Mouse (Mus musculus) cerebral cortex, adult 2 months (tissue): ENCODE measurements around the gene Lce1l.

Source experiments
- WGBS: fragments of 180-500 bp; shearing (Covaris S2); methylation state at CpG from one replicate; pipeline ENCODE4 v1.1.7; 2018; 5-methylcytosine and 5-hydroxymethylcytosine counted together

Lce1l gene

GRCm38 (mm10) chr3:92851186-92851585, at the start of gene Lce1l:
Lce1l (minus strand) TSS chr3:92851286.
- WGBS, result 84% methylated on average over 3 of the region's 3 CpGs

- WGBS, result 72% methylated on average over 1 of the region's 1 CpGs
Measured at GRCm38 (mm10) chr3:92894489-92894888, 43.4 kb upstream of the Lce1l start.

GRCm38 (mm10) chr3:92894063-92894462, 43.0 kb upstream of the Lce1l start:
- WGBS, result 63% methylated on average over 3 of the region's 3 CpGs

GRCm38 (mm10) chr3:92874180-92874579, 23.1 kb upstream of the Lce1l start:
- 58% methylated on average over 3 of the region's 3 CpGs for WGBS

- 81% methylated on average over 4 of the region's 4 CpGs for WGBS
Measured at GRCm38 (mm10) chr3:92870116-92870515, 19.0 kb upstream of the Lce1l start, which contains the start of gene 2310050C09Rik. 2310050C09Rik (minus strand) TSS chr3:92870216.

GRCm38 (mm10) chr3:92827108-92827507, 24.0 kb downstream of the Lce1l start, which contains the start of gene Kprp:
Kprp (minus strand) TSS chr3:92827247.
- WGBS, result 38% methylated on average over 1 of the region's 1 CpGs

- 10% methylated on average over 1 of the region's 1 CpGs for WGBS
Measured at GRCm38 (mm10) chr3:92825808-92826207, 25.3 kb downstream of the Lce1l start.

GRCm38 (mm10) chr3:92816036-92816435, 35.0 kb downstream of the Lce1l start:
- WGBS, result 89% methylated on average over 2 of the region's 2 CpGs

- WGBS, result 87% methylated on average over 3 of the region's 3 CpGs
Measured at GRCm38 (mm10) chr3:92815581-92815980, 35.5 kb downstream of the Lce1l start.

GRCm38 (mm10) chr3:92807791-92808190, 43.3 kb downstream of the Lce1l start, which contains the start of gene Lce1k:
Lce1k (minus strand) TSS chr3:92807891.

